Mouse (Mus musculus): Measurements from ENCODE around the gene Cct4. TPM values are rescaled to one million over a fixed set of nuclear protein-coding genes. Genes with fewer than 3 reads are reported as not detected.
A peak's percentile ranks its signal among the peaks of the same experiment; 100 is the strongest.

The Cct4 gene
- total RNA-seq, 2 experiments from 2014 or later, result 186 to 249 TPM

DNA sequence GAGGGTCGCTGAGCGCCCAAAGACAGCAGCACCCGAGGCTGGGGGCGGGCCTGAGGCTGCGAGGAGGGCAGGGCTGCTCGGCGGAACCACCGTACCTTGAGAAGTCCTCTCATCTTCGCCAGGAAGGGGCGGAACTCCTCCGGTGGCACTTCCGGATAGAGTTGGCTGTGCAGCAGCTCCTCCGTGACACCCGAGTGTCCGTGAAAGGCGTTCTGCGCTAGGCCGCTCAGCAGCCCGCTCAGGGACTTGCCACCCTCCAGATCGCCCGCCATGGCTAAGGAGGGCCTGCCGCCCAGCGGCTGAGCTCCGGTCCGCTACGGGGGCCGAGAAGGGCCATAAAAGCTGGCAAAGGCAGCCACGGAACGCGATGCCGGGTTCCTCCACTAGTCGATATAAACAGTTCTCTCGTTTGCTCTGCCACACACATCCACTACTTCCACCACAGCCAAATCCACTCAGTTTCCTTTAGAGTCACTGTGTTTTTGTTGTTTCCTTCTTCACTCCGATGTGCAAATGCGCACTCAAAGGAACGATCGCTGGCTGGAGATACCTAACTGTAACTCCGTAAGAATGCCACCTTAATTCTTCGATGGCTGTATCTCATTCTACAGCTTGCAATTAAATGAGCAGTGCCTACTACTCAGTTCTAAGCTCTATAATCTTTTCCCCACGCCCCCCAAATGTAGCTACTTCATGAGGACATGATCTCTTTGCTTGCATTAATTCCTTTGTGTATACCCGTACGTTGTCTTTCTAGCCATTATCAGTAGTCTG is 8.1 kb upstream of the Cct4 start, which contains the start of the genes Gm28048 and Commd1:
Gm28048 (minus strand) TSS at position 107 of the 774 bp plus-strand sequence.
Commd1 (minus strand) TSS at position 399 of the 774 bp plus-strand sequence.
- DNase-seq, result peak; percentile 98

DNA sequence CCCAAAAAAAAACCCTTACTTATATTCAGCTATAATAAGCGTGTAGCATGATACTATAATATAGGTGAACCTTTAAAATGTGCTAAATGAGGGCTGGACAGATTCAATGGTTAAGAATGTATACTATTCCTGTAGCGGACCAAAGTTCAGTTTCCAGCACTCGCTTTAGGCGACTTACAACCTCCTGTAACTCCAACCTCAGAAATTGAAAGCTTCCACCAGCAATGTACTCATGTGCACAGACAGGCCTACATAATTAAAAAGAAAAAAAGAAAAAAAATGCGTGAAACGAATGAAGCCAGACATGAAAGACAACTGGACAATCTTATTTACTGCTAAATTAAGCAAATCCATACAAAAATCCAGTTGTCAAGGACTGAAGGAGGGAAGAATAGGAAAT is 7.5 kb upstream of the Cct4 start:
- no peak for DNase-seq

DNA sequence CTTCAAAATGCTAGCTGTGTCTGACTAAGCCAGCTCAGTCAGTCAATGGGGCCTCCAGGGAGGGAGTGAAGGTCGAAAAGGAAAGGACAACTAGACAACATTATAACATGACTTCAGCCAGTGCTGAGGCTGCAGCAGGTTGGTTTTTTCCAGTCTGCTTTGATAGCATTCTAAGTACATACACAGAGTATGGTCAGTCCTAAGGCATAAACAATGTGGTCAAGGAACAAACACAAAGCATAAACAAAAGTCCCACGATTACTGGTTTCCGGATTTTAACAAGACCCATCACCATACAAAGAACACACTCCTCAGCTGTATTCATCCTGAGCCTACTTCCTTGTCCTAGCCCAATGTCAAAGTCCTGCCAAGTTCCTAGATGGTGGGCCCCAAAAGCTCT is 4.8 kb upstream of the Cct4 start:
- DNase-seq, result no peak

GRCm38 (mm10) chr11:22987357-22987756 is 3.0 kb upstream of the Cct4 start:
- DNase-seq, result peak; percentile 28 to 62

DNA sequence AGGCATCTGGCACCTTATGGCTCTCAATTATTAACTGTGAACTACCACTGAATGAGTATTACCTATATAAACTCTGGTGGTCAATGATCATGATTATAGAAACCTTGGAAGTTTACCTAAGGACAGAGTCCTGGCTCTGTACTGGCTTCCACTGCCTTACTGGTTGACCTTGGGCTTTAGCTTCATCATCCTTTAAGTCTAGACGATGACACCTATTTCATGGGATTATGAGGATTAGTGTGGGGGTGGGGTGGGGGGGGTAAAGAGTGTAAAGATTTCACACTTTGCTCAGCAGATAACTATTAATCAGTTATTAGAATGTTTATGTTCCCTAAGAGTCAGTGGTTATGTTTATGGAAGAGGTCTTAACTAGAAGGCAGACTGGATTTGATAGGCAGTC is 533 bp upstream of the Cct4 start:
- DNase-seq, result no peak

GRCm38 (mm10) chr11:22991218-22991835 is 1.0 kb downstream of the Cct4 start:
- DNase-seq, result no peak

DNA sequence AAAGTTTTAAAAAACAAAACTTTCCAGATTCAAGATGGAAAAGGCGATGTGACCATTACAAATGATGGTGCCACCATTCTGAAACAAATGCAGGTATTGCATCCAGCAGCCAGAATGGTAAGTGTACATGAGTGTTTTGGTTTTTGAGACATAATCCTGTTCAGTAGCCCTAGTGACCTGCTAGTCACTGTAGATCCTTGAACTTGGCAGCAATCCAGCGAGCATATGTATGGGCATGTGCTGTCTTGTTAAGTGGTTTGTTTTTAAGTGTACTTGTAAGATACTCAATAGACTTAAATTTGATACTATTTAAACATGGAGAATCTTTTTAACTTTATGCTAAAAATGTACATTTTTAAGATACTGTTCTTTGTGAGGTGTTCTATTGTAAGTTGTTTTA is 4.0 kb downstream of the Cct4 start:
- DNase-seq, result no peak

- DNase-seq, result no peak
Measured at GRCm38 (mm10) chr11:22995461-22995860, 5.1 kb downstream of the Cct4 start.

- DNase-seq, result no peak
Measured at GRCm38 (mm10) chr11:22998308-22998707, 8.0 kb downstream of the Cct4 start.

GRCm38 (mm10) chr11:23005276-23005675 is 15.0 kb downstream of the Cct4 start:
- DNase-seq, result no peak

GRCm38 (mm10) chr11:23007166-23007480 is 16.8 kb downstream of the Cct4 start:
- no peak for DNase-seq

DNA sequence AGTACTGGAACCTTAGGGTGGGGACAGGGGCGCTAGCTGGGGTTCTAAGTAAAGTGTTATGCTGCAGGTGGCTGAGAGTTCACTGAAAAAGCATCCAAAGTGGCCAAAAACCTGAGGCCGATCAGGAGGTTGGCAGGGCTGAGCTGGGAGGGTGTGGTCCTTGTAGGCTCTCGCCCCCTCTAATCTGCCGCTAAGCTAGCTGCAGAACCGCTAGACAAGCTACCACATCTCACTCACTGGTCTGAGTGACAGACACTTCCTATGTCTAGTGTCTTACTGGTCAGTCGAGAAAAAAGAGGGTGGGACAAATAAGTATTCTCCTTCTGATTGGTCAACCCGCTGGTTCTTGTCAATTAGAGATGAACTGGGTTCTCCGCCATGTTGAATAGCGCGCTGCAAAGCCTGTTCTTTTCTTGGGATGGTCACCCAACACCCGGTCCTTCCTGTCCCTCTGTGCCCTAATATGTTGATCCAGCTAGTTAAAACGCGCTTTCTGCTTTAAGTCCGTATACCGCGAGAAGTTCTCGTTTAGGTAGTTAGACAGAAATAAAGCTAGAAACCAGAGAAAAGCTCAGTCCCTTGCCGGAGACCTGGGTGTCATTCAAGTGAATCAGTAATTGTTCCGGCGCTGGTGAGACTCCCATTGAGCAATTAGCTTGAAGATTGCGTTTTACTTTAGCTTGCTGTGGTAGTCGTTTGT is 17.3 kb downstream of the Cct4 start, which contains the start of gene Fam161a:
Fam161a (plus strand) TSS at position 51 of the 700 bp plus-strand sequence.
- peak; percentile 63 to 79 for DNase-seq

- DNase-seq, result peak; percentile 91
Measured at GRCm38 (mm10) chr11:23008181-23008823, 18.0 kb downstream of the Cct4 start.

GRCm38 (mm10) chr11:23008824-23009200 is 18.5 kb downstream of the Cct4 start:
- no peak for DNase-seq

- DNase-seq, result no peak
Measured at GRCm38 (mm10) chr11:23013096-23013495, 22.8 kb downstream of the Cct4 start.

GRCm38 (mm10) chr11:23013580-23014294 is 23.4 kb downstream of the Cct4 start:
- DNase-seq, result no peak

GRCm38 (mm10) chr11:23014996-23015395 is 24.7 kb downstream of the Cct4 start:
- DNase-seq, result no peak

GRCm38 (mm10) chr11:23017943-23018342 is 27.6 kb downstream of the Cct4 start:
- DNase-seq, result no peak

DNA sequence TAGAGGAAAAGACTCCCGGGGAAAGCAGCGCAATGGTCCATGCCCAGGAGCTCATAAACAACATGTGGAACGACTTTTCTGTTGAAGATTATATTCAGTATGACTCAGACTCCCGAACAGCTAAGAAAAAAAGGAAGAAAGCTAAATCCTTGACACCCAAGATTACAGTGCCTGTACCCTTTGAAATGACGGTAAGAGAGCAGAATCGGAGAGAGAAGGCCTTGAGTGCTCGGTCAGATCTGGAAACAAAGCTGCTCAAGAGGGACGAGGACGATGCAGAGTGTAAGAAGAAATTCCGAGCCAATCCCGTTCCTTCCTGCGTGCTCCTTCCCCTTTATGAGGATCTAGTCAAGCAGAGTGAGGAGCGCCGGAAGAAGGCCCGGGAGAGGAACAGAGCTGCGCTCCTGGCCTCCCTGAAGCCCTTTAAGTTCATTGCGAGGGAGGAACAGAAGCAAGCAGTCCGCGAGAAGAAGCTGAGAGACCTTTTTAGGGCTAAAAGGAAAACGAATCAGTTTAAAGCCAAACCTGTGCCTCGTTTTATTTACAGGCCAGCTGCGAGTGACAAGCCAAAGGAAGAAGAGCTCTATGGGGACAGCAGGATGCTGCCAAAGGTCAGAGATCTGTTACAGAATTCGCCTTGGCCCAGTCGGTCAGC is 29.9 kb downstream of the Cct4 start:
- DNase-seq, result peak; percentile 34 to 39

GRCm38 (mm10) chr11:23020841-23021240 is 30.5 kb downstream of the Cct4 start:
- DNase-seq, result no peak

DNA sequence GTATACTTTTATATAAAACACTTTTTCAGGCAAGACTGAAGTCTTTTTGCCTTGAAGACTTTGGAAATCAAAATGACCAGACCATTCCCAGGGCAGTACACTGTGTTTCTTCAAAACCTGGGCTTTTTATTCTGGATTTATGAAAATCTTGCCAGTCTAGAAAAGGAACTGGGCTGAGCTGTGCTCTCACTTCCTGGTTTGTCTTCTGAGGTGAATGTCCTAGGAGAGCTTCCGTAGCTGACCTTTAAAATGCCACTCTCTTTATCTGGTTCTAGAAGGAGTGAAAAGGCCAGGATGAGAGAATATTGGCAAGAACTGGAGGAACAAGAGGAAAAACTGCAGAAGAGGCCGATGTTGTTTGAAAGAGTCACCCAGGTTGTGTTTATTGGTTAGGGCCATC is 32.8 kb downstream of the Cct4 start:
- no peak for DNase-seq

All from adrenal gland, postnatal 36 days (tissue).